Mouse (Mus musculus): ENCODE results near the gene Rspo3.
A peak's percentile ranks its signal among the peaks of the same experiment; 100 is the strongest.

Rspo3 gene

DNA sequence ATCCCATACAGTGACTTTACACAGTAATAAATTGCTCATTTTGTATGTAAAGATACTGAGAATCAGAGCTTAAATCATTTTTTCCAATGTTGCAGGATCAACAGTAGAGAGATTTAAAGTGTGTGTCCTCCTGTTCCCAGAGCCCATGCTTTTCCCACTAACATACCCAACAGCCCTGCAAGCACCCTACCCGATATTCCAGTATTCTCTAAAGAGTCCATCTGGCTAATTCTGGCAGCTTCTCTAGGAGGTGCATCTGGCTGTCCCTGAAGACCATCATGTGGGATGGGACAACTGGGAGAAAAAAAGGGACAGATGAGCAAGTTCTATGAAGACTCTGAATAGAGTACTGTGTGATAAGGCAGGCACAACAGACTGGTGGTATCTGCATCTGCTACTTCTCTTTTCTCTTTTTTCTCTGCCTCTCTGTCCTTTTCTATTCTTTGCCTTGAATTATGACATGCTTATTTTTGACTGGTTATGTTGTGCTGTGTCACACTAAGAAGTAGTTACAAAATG is 102.7 kb downstream of the Rspo3 start:
- no peak for DNase-seq (ENCODE audit: low spot score in 2 of 2)

DNA sequence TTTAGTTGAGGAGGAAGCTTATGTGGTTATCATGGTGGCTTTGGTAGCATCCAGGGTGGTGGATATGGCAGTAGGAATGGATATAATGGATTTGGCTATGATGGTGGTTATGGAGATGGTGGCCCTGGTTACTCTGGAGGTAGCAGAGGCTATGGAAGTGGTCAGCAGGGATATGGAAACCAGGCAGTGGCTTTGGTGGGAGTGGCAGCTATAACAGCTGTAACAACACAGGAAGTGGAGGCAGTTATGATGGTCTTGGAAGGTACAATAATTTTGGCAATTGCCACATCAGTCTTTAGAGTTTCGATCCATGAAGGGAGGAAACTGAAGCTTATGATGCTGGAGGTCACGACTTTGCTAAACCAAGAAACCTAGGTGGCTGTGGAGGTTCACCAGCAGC is 109.0 kb downstream of the Rspo3 start:
- no peak for DNase-seq (ENCODE audit: low spot score in 2 of 2)

DNA sequence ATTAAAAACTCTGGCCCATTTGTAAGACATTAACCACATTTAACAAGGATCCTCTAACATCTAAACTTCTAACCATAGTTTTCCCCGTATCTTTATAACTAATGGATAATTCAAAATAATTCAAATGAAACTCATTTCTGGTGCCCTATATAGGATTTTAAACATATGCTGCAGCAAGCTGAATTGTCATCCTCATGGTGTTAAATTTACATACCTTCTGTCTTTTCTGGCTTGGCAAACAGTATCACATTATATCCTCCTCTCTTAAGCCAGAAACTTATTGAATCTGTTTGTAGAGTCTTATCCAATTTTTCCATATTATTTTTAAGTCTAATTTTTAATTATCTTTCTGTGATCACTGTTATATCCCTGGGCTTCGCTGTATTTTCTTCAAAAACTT is 111.1 kb downstream of the Rspo3 start:
- no peak for DNase-seq (ENCODE audit: low spot score in 2 of 2)

DNA sequence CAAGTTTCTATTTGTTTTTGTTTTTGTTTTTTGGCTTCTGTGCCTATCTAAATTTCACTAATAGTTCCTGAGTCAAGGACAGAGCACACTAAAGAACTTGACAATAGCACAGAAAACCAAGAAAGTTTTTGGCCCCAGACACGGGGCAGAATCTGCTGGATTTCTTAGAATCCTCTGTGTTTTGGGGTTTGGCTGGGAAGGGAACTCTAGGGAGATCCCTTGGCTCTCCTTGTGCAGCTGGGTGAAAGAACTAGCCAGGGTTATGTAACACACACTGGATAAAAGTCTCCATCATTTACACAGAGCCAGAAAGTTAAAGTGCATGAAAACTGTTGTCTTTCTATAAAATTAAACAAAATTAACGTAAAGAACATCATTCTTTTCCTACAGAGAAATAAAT is 121.3 kb downstream of the Rspo3 start:
- DNase-seq (ENCODE audit: low spot score in 2 of 2) = no peak

DNA sequence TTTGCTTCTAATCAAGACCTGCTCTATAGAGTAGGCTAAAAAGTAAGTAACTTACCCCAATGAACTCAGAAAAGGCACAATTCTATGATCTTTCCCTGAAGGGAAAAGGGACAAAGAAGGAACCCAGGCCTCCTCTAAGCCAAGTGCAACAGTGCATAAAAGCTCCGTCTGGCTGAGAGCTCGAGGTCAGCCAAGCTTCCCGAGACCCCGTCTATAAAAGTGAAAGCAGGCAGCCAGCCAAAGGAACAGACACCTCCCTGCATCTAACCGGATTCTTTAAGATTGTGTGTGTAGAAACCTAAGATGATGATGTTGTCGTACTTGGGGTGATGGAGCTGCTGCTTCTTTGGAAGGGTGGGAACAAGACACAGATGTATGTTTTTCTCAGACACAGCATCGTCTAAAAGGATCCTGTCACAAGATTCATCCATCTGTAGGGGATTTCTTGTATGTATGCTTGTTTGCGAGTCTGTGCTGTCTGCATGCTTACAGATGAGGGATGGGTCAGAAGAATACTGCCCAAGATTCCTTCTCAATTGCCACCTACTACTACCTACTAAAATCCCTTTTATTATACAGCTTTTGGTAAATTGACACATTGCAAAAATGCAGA is 132.9 kb downstream of the Rspo3 start:
- peak in 1 of 2 experiments; percentile 71 for DNase-seq (ENCODE audit: low spot score in 2 of 2)

Data from cerebellum, postnatal 4 days (tissue).